Mouse (Mus musculus) stomach, embryonic 14.5 days (tissue): Measurements from ENCODE around the gene Arfgef3. TPM values are rescaled to one million over a fixed set of nuclear protein-coding genes. Genes with fewer than 3 reads are reported as not detected.

Experiments
- ATAC-seq: fragments of 200-750 bp; cut with Nextera tagmentation; 2 replicates; pipeline ENCODE4 v1.8.0; 2017; ENCODE audit warnings: low read depth, moderate TSS enrichment; ENCODE audit not compliant: insufficient number of reproducible peaks, insufficient read depth, low FRiP score
- H3K27ac ChIP-seq: fragments of 300-500 bp; sonication (generic); 2 replicates; pipeline ENCODE4 v1.5.1; 2014; ENCODE audit warnings: mild to moderate bottlenecking, low read length, moderate library complexity, mixed read lengths
- H3K27me3 ChIP-seq: fragments of 300-500 bp; sonication (generic); 2 replicates; pipeline ENCODE4 v1.6.1; 2014; ENCODE audit warnings: low read length, control low read depth, mixed read lengths; ENCODE audit not compliant: control insufficient read depth, insufficient read depth
- H3K36me3 ChIP-seq: fragments of 300-500 bp; sonication (generic); 2 replicates; pipeline ENCODE4 v1.6.1; 2014; ENCODE audit warnings: mild to moderate bottlenecking, control low read depth, low read length, moderate library complexity, mixed read lengths; ENCODE audit not compliant: control insufficient read depth, insufficient read depth
- H3K4me1 ChIP-seq: fragments of 300-500 bp; sonication (generic); 2 replicates; pipeline ENCODE4 v1.6.1; 2014; ENCODE audit warnings: low read length, control low read depth, mixed read lengths; ENCODE audit not compliant: control insufficient read depth, insufficient read depth
- H3K4me2 ChIP-seq: fragments of 300-500 bp; sonication (generic); replicated peaks from 2 replicates; pipeline ENCODE4 v1.6.1; 2014; ENCODE audit warnings: low read depth, low read length, control low read depth
- H3K4me3 ChIP-seq: fragments of 300-500 bp; sonication (generic); 2 replicates; pipeline ENCODE4 v1.5.1; 2014; ENCODE audit warnings: low read depth, low read length, control low read depth
- H3K9ac ChIP-seq: fragments of 300-500 bp; sonication (generic); replicated peaks from 2 replicates; pipeline ENCODE4 v1.6.1; 2014; ENCODE audit warnings: low read depth, mild to moderate bottlenecking, control low read depth, low read length, moderate library complexity, mixed read lengths
- H3K9me3 ChIP-seq: fragments of 300-500 bp; sonication (generic); 2 replicates; pipeline ENCODE4 v1.6.1; 2016; ENCODE audit warnings: low read depth, low read length, control low read depth; ENCODE audit not compliant: control insufficient read depth
- WGBS: fragments of 180-500 bp; shearing (Covaris S2); extraction: QIAGEN DNeasy Blood & Tissue Kit; methylation state at CpG from one replicate; pipeline ENCODE4 v1.1.7; 2014; 5-methylcytosine and 5-hydroxymethylcytosine counted together
- polyA plus RNA-seq: library from polyadenylated mRNA; unstranded; fragments of >200 nt; fragmentation: Nextera tagmentation; extraction: Ambion mirVana; gene quantifications from 2 replicates; pipeline ENCODE4 v1.2.1, GENCODE M21; 2014

Arfgef3 gene
- polyA plus RNA-seq = 3.2 TPM in 2 replicates

DNA sequence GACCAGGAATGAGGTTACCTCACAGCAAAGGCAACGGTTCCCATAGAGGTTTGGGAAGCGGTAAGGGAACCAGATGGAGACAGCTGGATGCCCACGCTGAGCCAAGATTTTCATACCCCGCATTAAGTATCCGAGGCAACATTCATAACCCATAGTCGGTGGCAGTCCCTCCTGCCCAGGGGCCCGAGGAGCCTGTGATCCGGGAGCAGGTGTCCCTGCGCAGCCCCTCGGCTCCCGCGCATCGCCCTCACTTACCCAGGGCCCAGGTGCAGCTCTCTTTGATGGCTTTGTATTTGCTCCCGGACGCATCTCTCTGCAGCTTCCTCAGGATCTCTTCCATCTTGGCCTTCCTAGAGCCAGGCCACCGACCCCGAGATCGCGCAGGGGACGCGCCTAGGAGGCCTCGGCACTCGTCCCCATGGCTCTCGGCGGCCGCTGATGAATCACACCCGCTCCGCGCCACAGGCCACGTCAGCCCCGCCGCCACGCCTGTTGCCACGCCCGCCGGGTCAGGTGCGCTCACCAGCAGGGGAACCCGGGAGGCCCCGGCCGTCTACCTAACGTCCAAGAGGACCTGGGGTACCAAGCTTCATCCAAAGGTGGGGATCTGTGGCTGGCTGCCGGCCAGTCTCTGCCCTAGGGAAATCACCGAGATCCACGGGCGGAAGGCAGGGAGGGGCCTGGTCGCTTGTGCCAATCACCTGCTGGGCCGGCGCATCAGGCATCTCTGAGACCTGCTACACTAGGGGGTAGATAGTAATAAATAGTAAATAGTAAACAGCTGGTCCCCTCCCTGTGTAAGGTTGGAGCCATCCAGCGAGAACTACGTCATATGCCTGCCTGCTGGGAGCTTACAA lies at the start of gene Arfgef3:
TSS of gene Arfgef3 (minus strand) at position 664 of the 857 bp plus-strand sequence.
- H3K9me3 ChIP-seq = no peaks in the 10 kb centered on the region
- WGBS = 2% methylated on average over 50 of the region's 50 CpGs
- H3K9ac ChIP-seq = peak within 1 kb of the TSS; percentile 22; the same call in 1 of the 2 replicates
- no peaks in the 10 kb centered on the region for H3K36me3 ChIP-seq
- H3K27me3 ChIP-seq = no peaks in the 10 kb centered on the region
- ATAC-seq = peak; percentile 82
- peak within 1 kb of the TSS; percentile 37 for H3K4me3 ChIP-seq
- peak within 1 kb of the TSS; percentile 65 for H3K4me2 ChIP-seq
- H3K4me1 ChIP-seq = no peaks in the 10 kb centered on the region
- no peak within 1 kb of the TSS for H3K27ac ChIP-seq

DNA sequence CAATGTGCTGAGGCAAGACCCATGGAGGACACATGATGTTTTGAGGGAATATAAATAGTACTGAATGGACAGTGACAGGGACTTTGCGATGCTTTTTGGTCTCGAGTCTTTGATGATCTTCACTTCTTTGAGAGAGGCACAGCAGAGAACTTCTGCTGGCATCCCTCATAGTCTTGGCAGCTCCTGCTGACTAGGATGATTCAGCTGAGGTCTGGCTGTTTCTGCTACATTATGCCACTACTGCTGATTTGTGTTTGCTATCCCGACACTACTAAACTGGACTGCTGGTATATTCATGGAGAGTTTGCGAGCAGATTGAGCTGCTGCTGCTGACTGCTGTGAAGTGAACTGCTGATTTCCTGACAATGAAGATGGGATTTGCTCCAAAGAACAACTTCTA lies 46.3 kb upstream of the Arfgef3 start:
- WGBS = 86% methylated on average over 4 of the region's 4 CpGs
- Histone ChIP-seq H3K4me1 (no peaks in the 10 kb centered on the region), H3K27me3 (no peaks in the 10 kb centered on the region), H3K27ac (no peak overlapping the region), H3K36me3 (no peaks in the 10 kb centered on the region), H3K4me3 (no peak overlapping the region), H3K4me2 (no peak overlapping the region), H3K9ac (no peak overlapping the region), H3K9me3 (no peaks in the 10 kb centered on the region)
- ATAC-seq = no peak

DNA sequence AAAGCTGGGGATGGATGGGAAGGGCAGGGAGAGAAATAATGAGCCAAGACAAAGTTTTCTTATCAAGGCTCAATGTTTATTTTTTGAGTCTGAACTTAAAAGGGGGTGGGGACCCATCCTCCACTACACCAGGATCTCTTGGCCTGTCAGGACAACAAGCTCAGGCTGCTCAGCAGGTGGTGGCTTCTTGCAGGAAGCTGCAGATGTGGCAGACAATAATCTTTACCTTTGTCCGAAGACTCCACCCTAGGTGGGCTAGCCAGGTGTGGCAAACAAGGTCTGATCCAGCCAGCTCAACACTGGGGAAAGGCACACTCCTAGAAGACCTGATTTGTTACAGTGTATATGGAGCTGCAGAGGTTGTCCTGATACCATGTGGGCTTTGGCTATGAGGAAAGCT lies 44.9 kb upstream of the Arfgef3 start:
- Histone ChIP-seq H3K4me3 (no peak overlapping the region), H3K27ac (no peak overlapping the region), H3K9ac (no peak overlapping the region), H3K9me3 (no peaks in the 10 kb centered on the region), H3K4me2 (no peak overlapping the region), H3K36me3 (no peaks in the 10 kb centered on the region), H3K27me3 (no peaks in the 10 kb centered on the region), H3K4me1 (no peaks in the 10 kb centered on the region)
- no peak for ATAC-seq
- WGBS = 55% methylated on average over 1 of the region's 1 CpGs

DNA sequence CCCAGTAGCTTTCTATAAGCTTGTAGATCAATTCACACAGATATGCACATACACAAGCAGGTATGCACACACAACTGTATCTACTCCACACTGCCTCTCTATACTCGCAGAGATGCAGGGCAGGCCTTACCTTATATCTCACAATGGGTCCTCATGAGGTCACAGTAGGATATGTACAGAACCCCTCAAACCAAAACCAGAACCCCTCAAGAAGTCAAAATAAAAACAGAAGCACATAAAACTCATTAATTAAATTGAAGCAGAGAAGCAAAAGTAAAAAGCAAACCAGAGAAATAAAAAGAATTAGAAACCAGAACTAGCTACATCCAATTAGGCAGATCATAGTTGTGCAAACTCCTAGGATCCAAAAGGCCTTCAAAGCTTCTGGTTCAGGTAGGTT lies 42.9 kb upstream of the Arfgef3 start, which contains the start of gene Gm4922:
TSS of gene Gm4922 (minus strand) at position 101 of the 400 bp plus-strand sequence.
- H3K4me3 ChIP-seq = no peak within 1 kb of the TSS
- no peaks in the 10 kb centered on the region for H3K27me3 ChIP-seq
- H3K9ac ChIP-seq = no peak within 1 kb of the TSS
- no peaks in the 10 kb centered on the region for H3K36me3 ChIP-seq
- no peak within 1 kb of the TSS for H3K27ac ChIP-seq
- H3K4me1 ChIP-seq = no peaks in the 10 kb centered on the region
- no peak within 1 kb of the TSS for H3K4me2 ChIP-seq
- ATAC-seq = no peak
- WGBS = 92% methylated on average over 1 of the region's 1 CpGs
- no peaks in the 10 kb centered on the region for H3K9me3 ChIP-seq

DNA sequence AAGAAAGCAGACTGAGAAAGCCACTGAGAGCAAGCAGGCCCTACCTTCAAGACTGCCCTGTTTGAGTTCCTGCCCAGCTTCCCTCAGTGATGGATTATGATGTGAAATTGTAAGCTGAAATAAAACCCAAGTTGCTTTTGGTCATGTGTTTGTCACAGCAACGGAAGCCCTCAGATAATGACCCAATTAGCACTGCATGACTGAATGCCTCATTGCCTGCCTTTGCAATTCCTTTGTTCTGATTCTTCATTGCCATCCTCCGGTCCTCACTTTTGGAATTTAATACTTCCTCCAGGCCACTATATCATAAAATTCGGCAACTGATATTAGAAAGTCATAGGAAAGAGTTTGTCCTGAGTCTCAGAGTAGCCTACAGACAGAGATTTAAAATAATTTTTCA lies 33.8 kb upstream of the Arfgef3 start:
- Histone ChIP-seq H3K27me3 (no peaks in the 10 kb centered on the region), H3K9me3 (no peaks in the 10 kb centered on the region), H3K4me1 (no peaks in the 10 kb centered on the region), H3K9ac (no peak overlapping the region), H3K27ac (no peak overlapping the region), H3K36me3 (no peaks in the 10 kb centered on the region), H3K4me3 (no peak overlapping the region), H3K4me2 (no peak overlapping the region)
- WGBS = 78% methylated on average over 3 of the region's 3 CpGs
- ATAC-seq = no peak

DNA sequence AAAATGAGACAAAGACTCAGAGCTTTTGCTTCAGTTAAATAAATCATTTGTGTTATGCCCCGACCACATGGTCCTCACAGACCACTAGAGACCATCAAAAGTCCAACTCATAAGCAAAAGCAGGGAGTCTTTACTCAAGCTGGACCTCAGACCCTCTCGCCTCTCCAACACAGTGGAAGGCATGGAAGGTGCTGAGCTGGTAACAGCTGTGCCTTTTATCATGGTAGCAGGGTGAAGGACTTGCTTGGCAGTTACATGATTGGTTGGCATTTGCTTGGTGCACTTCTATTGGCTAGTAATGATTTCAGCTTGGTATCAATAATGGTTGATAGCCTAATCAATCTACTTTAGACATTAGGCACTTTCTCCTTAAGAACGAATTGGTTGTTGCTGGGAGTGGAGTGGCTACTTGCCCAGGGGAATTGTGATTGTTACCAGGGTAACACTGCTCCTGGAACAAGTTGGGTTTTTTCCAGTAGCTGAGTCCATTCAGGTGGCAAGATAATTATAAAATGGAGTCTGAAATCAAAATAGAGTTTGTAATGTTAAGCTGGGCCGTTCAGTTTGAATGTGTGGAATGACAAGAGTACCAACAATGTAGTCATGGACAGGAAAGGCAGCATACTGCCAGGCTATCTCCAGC lies 28.9 kb upstream of the Arfgef3 start:
- Histone ChIP-seq H3K27ac (no peak overlapping the region), H3K9ac (no peak overlapping the region), H3K4me2 (no peak overlapping the region), H3K27me3 (no peaks in the 10 kb centered on the region), H3K4me3 (no peak overlapping the region), H3K9me3 (no peaks in the 10 kb centered on the region), H3K4me1 (no peaks in the 10 kb centered on the region), H3K36me3 (no peaks in the 10 kb centered on the region)
- no peak for ATAC-seq
- WGBS = 70% methylated on average over 4 of the region's 4 CpGs

DNA sequence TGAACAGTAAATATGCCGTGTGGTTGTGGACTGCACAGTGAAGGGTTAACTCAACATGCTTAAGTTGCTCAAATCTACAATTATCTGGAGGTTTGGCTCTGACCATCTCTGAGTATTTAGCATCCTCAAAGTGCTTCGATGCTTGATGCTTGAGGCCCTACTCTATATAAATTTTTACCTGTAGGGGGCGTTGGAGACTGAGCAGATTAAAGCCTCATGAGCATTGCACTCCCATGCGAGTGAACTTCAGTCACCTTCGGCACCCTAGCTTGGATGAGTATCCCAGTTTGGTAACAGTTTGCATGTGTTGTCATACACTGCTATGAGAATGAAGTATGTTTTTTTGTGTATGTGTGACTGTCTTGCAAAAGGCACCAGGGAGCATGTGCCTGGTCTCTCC lies 26.2 kb upstream of the Arfgef3 start:
- Histone ChIP-seq H3K4me2 (no peak overlapping the region), H3K9me3 (no peaks in the 10 kb centered on the region), H3K4me3 (no peak overlapping the region), H3K27ac (no peak overlapping the region), H3K27me3 (no peaks in the 10 kb centered on the region), H3K4me1 (no peaks in the 10 kb centered on the region), H3K36me3 (no peaks in the 10 kb centered on the region), H3K9ac (no peak overlapping the region)
- 57% methylated on average over 5 of the region's 5 CpGs for WGBS
- ATAC-seq = no peak

DNA sequence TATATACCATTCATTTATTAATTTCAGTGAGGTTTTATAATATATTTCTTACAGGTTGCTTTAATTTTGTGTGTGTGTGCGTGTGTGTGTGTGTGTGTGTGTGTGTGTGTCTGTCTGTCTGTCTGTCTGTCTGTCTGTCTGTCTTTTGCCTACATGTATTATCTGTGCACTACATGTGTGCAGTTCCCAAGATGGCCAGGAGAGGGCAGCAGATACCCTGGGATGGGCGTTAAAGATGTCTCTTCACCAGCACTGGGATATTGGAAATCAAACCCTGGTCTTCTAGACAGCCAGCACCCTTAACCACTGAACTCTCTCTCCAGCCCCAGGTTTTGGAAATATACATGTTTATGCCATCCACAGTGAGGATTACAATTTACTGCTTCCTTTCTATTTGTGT lies 16.5 kb upstream of the Arfgef3 start:
- Histone ChIP-seq H3K4me3 (no peak overlapping the region), H3K27me3 (no peaks in the 10 kb centered on the region), H3K36me3 (no peaks in the 10 kb centered on the region), H3K27ac (no peak overlapping the region), H3K9ac (no peak overlapping the region), H3K4me1 (no peaks in the 10 kb centered on the region), H3K4me2 (no peak overlapping the region), H3K9me3 (no peaks in the 10 kb centered on the region)
- no peak for ATAC-seq
- 34% methylated on average over 2 of the region's 2 CpGs for whole genome bisulfite sequencing
